Mouse (Mus musculus) MEL (cell line): Measurements from ENCODE around the gene Heatr3.
A peak's percentile ranks its signal among the peaks of the same experiment; 100 is the strongest.

Experiments used
- CTCF ChIP-seq, 3 experiments: IDR thresholded peaks in 2 of 3; conservative IDR thresholded peaks in 1 of 3; 2 replicates each; pipeline ENCODE4 v1.5.1; 2011 to 2012; ENCODE audit warnings: low read length in 3 of 3, low read depth in 2 of 3, mild to moderate bottlenecking in 2 of 3, improper control_type of control experiment in 1 of 3, inconsistent platforms in 1 of 3, mixed read lengths in 1 of 3, moderate library complexity in 1 of 3; ENCODE audit not compliant: control insufficient read depth in 1 of 3, insufficient read depth in 1 of 3, poor library complexity in 1 of 3, severe bottlenecking in 1 of 3
- POLR2A ChIP-seq, 2 experiments: IDR thresholded peaks; 2 replicates each; pipeline ENCODE4 v1.6.1; 2011 to 2012; ENCODE audit warnings: low read length in 2 of 2, mild to moderate bottlenecking in 2 of 2, control low read depth in 1 of 2, improper control_type of control experiment in 1 of 2, low read depth in 1 of 2, moderate library complexity in 1 of 2; ENCODE audit not compliant: control insufficient read depth in 1 of 2, insufficient read depth in 1 of 2, poor library complexity in 1 of 2

DNA sequence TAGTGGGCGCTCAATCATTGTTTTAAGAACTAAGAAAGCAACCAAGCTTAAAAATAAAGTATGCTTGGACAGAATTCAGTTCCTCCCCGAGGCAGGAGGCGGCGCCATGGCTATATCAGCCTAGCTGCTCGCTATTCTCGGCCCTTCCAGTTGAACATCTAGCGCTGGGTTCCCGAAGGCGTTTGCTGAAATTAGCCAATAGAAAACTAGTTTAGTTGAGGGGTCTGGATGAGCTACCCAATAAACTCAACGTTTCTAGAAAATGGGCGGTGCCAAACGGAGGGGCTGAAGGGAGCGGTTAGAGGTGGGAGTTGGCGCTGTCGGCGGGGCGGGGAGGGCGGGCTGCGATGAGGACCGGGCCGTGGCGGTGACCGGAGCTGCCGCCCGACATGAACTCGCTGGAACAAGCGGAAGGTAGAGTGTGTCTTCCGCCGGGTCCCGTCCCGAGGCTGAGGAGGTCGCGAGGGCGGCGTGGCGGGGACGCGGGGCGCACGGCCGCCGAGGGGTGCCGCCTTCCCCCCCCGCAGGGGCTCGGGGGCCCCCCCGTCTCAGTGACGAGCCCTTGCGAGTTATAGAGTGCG lies 19.1 kb upstream of the Heatr3 start, which contains the start of gene Cnep1r1:
- peak; percentile 75 to 91 for TF ChIP-seq POLR2A (IDR thresholded peaks at IDR 0.05; ENCODE audit: control insufficient read depth in 1 of 2, insufficient read depth in 1 of 2, low read depth in 1 of 2, low read length in 2 of 2, poor library complexity in 1 of 2)
- TF ChIP-seq CTCF (IDR thresholded peaks at IDR 0.05 in 2 of 3, conservative IDR thresholded peaks at IDR 0.05 in 1 of 3; ENCODE audit: control insufficient read depth in 1 of 3, insufficient read depth in 1 of 3, low read depth in 2 of 3, low read length in 3 of 3, poor library complexity in 1 of 3, severe bottlenecking in 1 of 3) = peak; percentile 59 to 92 (median 78); a peak in 5 of 6 replicates
